Mouse (Mus musculus) intestine, embryonic 14.5 days (tissue): Measurements from ENCODE around the gene Slpi. TPM values are rescaled to one million over a fixed set of nuclear protein-coding genes. Genes with fewer than 3 reads are reported as not detected.

Source experiments
- ATAC-seq: fragments of 200-750 bp; cut with Nextera tagmentation; replicated peaks from 2 replicates; pipeline ENCODE4 v1.8.0; 2017; ENCODE audit warnings: low read depth, moderate number of reproducible peaks, moderate TSS enrichment, moderate library complexity; ENCODE audit not compliant: low FRiP score, low TSS enrichment
- DNase-seq: peaks from one replicate; pipeline ENCODE4 v3.0.0-alpha.2; 2018; ENCODE audit warnings: low spot score
- H3K27ac ChIP-seq: fragments of 300-500 bp; sonication (generic); 2 replicates; pipeline ENCODE4 v1.5.1; 2014; ENCODE audit warnings: low read depth, mild to moderate bottlenecking, control low read depth
- H3K27me3 ChIP-seq: fragments of 300-500 bp; sonication (generic); replicated peaks from 2 replicates; pipeline ENCODE4 v1.6.1; 2014; ENCODE audit warnings: low read length, control low read depth; ENCODE audit not compliant: control insufficient read depth, insufficient read depth
- H3K36me3 ChIP-seq: fragments of 300-500 bp; sonication (generic); 2 replicates; pipeline ENCODE4 v1.6.1; 2014; ENCODE audit warnings: low read length, control low read depth; ENCODE audit not compliant: control insufficient read depth, insufficient read depth
- H3K4me1 ChIP-seq: fragments of 300-500 bp; sonication (generic); replicated peaks from 2 replicates; pipeline ENCODE4 v1.6.1; 2014; ENCODE audit warnings: low read length, control low read depth, mixed read lengths; ENCODE audit not compliant: control insufficient read depth, insufficient read depth
- H3K4me2 ChIP-seq: fragments of 300-500 bp; sonication (generic); 2 replicates; pipeline ENCODE4 v1.6.1; 2014; ENCODE audit warnings: low read length
- H3K4me3 ChIP-seq: fragments of 300-500 bp; sonication (generic); 2 replicates; pipeline ENCODE4 v1.5.1; 2014; ENCODE audit warnings: low read depth, low read length, control low read depth, mixed read lengths
- H3K9ac ChIP-seq: fragments of 300-500 bp; sonication (generic); 2 replicates; pipeline ENCODE4 v1.6.1; 2014; ENCODE audit warnings: mild to moderate bottlenecking, low read length
- H3K9me3 ChIP-seq: fragments of 300-500 bp; sonication (generic); 2 replicates; pipeline ENCODE4 v1.6.1; 2016; ENCODE audit warnings: low read length, control low read depth; ENCODE audit not compliant: control insufficient read depth
- WGBS: fragments of 180-500 bp; shearing (Covaris S2); extraction: QIAGEN DNeasy Blood & Tissue Kit; methylation state at CpG from one replicate; pipeline ENCODE4 v1.1.7; 2014; 5-methylcytosine and 5-hydroxymethylcytosine counted together
- polyA plus RNA-seq: library from polyadenylated mRNA; unstranded; fragments of >200 nt; fragmentation: Nextera tagmentation; extraction: Ambion mirVana; gene quantifications from 2 replicates; pipeline ENCODE4 v1.2.1, GENCODE M21; 2014

The Slpi gene
- polyA plus RNA-seq, 1 experiment from 2014 or later: 0.32 TPM

DNA sequence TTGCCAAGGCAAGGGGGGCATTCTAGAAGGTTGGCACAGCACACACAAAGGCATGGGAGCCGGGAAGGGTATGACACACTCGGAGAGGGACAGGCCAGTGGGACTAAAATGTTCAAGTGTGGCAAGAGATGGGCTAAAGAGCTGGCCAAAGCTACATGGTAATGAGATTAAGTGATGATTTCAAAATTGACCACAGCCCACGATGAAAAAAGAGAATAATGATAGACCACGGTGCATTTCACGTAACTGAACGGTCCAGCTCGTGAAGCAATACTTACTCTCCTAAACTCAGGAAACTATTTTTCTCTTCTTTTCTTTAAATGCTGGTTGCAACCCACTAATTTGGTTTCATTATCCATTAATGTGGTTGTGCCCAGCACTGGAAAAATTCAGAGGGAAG lies 7.2 kb upstream of the Slpi start:
- ATAC-seq: no peak
- Histone ChIP-seq H3K4me3 (no peak overlapping the region), H3K27me3 (peaks cover 27% of the 10 kb centered on the region), H3K4me1 (no peaks in the 10 kb centered on the region), H3K9me3 (peaks cover under 1% of the 10 kb centered on the region; the same call in 1 of the 2 replicates), H3K27ac (no peak overlapping the region), H3K9ac (no peak overlapping the region), H3K36me3 (no peaks in the 10 kb centered on the region), H3K4me2 (no peak overlapping the region)
- WGBS: 94% methylated on average over 7 of the region's 7 CpGs
- no peak for DNase-seq

DNA sequence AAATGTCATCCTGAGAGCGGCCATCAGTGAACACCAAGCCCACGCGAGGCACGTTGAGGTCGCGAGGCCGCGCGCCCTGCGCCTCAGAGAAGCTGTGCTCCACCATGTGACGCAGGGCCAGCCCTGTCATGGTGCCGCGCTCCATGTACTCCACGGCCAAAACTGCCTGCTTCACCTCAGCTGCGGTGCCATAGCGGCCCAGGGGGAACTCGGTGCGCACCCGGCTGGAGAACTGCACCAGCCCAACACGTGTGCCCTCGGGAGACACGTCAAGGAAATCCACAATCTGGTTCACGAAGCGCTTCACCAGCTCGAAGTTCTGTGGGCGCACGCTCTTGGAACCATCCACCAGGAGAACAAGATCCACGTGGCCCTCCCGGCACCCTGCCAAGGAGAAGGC lies 4.2 kb upstream of the Slpi start:
- H3K4me2 ChIP-seq: no peak overlapping the region
- 78% methylated on average over 29 of the region's 29 CpGs for WGBS
- peaks cover 3% of the 10 kb centered on the region; the same call in 1 of the 2 replicates for H3K4me1 ChIP-seq
- no peaks in the 10 kb centered on the region for H3K36me3 ChIP-seq
- peaks cover 22% of the 10 kb centered on the region for H3K27me3 ChIP-seq
- H3K4me3 ChIP-seq: no peak overlapping the region
- no peak for DNase-seq
- H3K9ac ChIP-seq: no peak overlapping the region
- peaks cover 5% of the 10 kb centered on the region; the same call in 1 of the 2 replicates for H3K9me3 ChIP-seq
- H3K27ac ChIP-seq: no peak overlapping the region
- ATAC-seq: no peak

DNA sequence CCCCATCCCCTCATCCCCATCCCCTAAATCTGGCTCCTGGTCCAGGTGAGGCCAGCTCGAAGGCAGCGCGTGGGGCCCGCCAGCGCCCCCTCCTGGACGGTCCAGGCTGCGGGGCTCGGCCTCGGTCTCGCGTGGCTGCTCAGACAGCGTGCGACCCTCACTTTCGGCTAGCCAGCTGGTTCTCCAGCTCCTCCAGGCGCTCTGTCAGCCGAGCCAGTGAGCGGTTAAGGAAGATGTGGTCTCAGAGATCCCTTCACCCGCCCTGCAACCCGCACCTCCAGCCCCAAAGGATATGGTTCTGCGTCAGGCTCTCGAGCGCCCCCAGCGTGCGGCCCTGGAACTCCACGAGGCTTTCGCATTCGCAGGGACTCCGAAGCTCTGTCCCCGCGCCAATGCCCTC lies 604 bp upstream of the Slpi start:
- Histone ChIP-seq H3K27ac (no peak overlapping the region), H3K4me3 (peak overlapping the region; percentile 43), H3K4me1 (peaks cover 9% of the 10 kb centered on the region), H3K36me3 (no peaks in the 10 kb centered on the region), H3K9ac (peak overlapping the region; percentile 51), H3K9me3 (peaks cover 5% of the 10 kb centered on the region; the same call in 1 of the 2 replicates), H3K27me3 (peaks cover 29% of the 10 kb centered on the region), H3K4me2 (peak overlapping the region; percentile 75)
- ATAC-seq (peak; percentile 52), DNase-seq (peak; percentile 98)
- WGBS: 1% methylated on average over 30 of the region's 30 CpGs

DNA sequence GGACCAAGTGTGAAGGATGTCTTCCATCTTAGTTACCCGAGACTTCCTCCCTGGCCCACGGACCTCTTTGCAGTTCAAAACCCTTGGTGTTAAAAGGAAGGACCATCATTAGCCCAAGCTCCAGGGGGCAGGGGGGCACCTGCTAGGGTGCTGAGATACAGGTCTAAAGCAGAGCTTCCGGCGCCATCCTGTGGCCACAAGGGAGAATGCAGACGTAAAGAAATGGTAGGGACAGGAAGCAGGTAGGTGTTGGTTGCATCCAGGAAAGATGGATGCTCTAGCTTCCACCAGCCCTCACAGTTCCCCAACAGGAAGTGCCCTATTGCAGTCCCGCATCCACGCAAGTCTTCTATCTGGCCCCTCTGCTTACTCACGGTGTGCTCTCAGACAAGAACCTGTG lies 1.9 kb downstream of the Slpi start:
- Histone ChIP-seq H3K9me3 (peaks cover 5% of the 10 kb centered on the region; the same call in 1 of the 2 replicates), H3K27ac (no peak overlapping the region), H3K4me2 (no peak overlapping the region), H3K27me3 (peaks cover 26% of the 10 kb centered on the region), H3K4me1 (peaks cover 9% of the 10 kb centered on the region), H3K4me3 (no peak overlapping the region), H3K36me3 (no peaks in the 10 kb centered on the region), H3K9ac (no peak overlapping the region)
- 15% methylated on average over 8 of the region's 8 CpGs for WGBS
- ATAC-seq (no peak), DNase-seq (peak; percentile 60)

DNA sequence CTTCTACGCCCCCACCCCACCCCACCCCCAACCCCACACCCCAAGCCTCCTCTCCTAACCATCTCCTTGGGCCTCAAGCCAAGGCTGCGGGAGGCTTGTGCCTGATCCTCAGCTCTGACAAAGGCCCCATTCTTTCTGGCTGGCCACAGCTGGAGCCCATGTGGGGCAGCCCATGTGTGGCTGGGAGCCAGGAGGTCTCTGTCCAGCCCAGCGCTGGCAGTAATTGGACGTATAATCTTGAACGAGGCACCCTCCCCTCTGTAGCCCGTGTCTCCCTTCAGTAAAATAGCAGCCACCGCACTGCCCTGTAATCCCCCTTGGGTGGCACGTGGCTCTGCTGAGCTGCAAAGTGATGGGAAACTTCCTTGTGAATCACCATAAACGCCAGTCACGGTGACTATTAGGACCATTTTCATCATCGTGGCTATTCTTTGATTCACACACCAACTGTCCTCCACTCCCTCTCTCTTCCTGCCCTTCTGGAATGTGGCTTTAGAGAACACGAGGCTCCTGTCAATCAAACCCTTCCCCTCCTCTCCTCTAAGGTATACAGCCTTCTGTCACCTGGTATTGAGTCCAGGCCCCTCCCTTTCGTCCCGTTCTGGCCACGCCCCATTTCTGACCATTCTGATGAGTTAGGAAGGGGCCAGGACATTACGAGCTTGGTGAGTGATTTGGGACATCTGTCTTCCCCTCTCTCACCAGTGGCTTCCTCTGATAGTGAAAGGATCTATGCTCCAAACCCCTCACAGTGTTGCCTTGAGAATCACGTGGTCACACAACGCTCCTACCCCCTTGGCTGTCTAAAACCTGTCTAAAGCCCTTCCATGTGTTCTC lies 2.8 kb downstream of the Slpi start:
- Histone ChIP-seq H3K4me1 (peaks cover 9% of the 10 kb centered on the region), H3K4me3 (no peak overlapping the region), H3K4me2 (peak overlapping the region; percentile 22; the same call in 1 of the 2 replicates), H3K36me3 (no peaks in the 10 kb centered on the region), H3K9me3 (peaks cover 5% of the 10 kb centered on the region; the same call in 1 of the 2 replicates), H3K9ac (no peak overlapping the region), H3K27ac (no peak overlapping the region), H3K27me3 (peaks cover 26% of the 10 kb centered on the region)
- ATAC-seq (peak; percentile 66), DNase-seq (peak; percentile 58)
- 20% methylated on average over 18 of the region's 18 CpGs for WGBS

DNA sequence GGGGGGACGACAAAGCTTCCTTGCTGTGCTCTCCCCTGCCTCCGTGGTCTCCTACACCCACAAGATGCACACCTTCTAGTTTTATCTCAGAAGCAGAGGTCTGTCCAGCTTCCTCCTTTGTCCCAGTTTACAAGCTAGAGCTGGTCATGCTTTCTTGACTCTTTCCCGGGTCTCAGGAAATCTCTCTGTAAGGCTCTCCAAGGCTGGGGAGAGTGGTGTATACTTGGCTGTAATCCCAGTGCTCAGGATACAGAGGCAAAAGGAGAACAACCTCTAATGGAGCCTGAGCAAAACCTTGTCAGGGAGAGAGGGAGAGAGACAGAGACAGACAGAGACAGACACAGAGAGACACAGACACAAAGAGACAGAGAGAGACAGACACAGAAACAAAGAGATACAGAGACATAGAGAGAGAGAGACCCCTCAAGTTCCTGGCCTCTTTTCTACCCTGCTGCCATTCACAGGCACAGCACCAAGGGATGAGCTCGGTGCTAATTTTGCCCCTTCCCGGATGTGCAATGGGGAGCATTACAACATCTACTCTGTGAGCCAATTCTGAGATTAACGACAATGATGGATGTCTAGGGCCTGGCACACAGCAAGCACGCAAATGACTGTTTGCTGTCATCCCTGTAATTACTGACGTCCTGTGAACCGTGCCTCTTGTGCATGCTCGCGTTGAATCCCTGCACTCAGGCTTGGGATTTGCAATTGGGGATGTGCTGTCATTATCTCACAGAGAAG lies 5.1 kb downstream of the Slpi start:
- no peak overlapping the region for H3K4me2 ChIP-seq
- ATAC-seq: no peak
- peaks cover 15% of the 10 kb centered on the region for H3K27me3 ChIP-seq
- no peak for DNase-seq
- no peaks in the 10 kb centered on the region for H3K36me3 ChIP-seq
- WGBS: 48% methylated on average over 11 of the region's 11 CpGs
- no peak overlapping the region for H3K27ac ChIP-seq
- no peak overlapping the region for H3K4me3 ChIP-seq
- H3K9ac ChIP-seq: no peak overlapping the region
- H3K4me1 ChIP-seq: peaks cover 6% of the 10 kb centered on the region
- H3K9me3 ChIP-seq: no peaks in the 10 kb centered on the region

DNA sequence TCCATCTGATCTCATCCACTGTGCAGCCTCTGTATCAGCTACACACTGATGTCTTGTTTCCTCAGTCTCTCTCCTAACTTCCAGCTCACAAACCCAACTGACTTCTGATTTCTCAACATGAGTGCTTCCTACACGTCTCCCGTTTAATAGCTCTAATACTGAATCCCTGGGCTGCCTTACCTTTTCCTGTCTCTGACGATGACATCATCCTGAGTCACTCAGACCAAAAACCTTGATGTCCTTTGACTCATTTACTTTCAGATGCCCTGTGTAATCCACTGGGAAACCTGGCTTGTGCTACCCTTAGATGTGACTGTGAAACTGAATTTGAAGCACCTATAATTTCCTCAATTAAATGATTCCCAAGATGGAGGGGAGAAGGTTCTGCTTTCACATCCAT lies 5.9 kb downstream of the Slpi start:
- ATAC-seq (no peak), DNase-seq (no peak)
- Histone ChIP-seq H3K9me3 (no peaks in the 10 kb centered on the region), H3K4me2 (no peak overlapping the region), H3K27me3 (peaks cover 6% of the 10 kb centered on the region; the same call in 1 of the 2 replicates), H3K9ac (no peak overlapping the region), H3K27ac (no peak overlapping the region), H3K4me1 (peaks cover 6% of the 10 kb centered on the region), H3K4me3 (no peak overlapping the region), H3K36me3 (no peaks in the 10 kb centered on the region)
- 75% methylated on average over 3 of the region's 3 CpGs for WGBS

DNA sequence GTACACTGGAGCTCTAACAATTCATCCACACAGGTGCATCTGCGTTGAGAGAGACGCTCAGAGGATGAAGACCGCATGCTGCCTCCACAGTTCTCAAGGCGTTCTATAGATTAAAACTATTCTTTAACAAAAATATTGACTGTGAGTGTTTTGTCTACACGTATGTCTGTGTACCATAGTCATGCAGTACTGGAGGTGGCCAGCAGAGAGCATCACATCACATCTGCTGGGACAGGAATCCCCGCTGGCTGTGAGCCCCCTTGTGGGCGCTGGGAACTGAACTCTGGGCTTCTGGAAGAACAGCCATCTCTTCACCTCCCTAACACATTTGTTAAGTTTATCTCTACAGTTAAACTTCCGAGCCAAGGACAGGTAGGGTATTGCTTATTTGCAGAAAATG lies 7.2 kb downstream of the Slpi start:
- H3K4me1 ChIP-seq: peaks cover 6% of the 10 kb centered on the region
- H3K27ac ChIP-seq: no peak overlapping the region
- no peaks in the 10 kb centered on the region for H3K36me3 ChIP-seq
- no peaks in the 10 kb centered on the region for H3K9me3 ChIP-seq
- no peak overlapping the region for H3K4me2 ChIP-seq
- WGBS: 75% methylated on average over 8 of the region's 8 CpGs
- ATAC-seq (no peak), DNase-seq (no peak)
- no peak overlapping the region for H3K4me3 ChIP-seq
- H3K27me3 ChIP-seq: no peaks in the 10 kb centered on the region
- H3K9ac ChIP-seq: no peak overlapping the region
